Mouse (Mus musculus) myocyte (in vitro differentiated cells): ENCODE measurements around the gene Rrp1.

Experiments
- CEBPB ChIP-seq: IDR thresholded peaks from 2 replicates; pipeline ENCODE4 v1.6.1; 2011; ENCODE audit warnings: mild to moderate bottlenecking, moderate library complexity; ENCODE audit not compliant: poor library complexity, insufficient read depth, severe bottlenecking
- E2F4 ChIP-seq: IDR thresholded peaks from one replicate; pipeline ENCODE4 v1.6.1; 2011; ENCODE audit warnings: mild to moderate bottlenecking, control low read depth, moderate library complexity; ENCODE audit not compliant: insufficient read depth
- MAX ChIP-seq: IDR thresholded peaks from one replicate; pipeline ENCODE4 v1.6.1; 2011; ENCODE audit warnings: low read depth, mild to moderate bottlenecking, control low read depth
- MYOG ChIP-seq, 3 experiments: IDR thresholded peaks; one replicate each; pipeline ENCODE4 v1.6.1; 2011; ENCODE audit warnings: control low read depth in 2 of 3, low read depth in 2 of 3, mild to moderate bottlenecking in 2 of 3; ENCODE audit not compliant: insufficient read length in 2 of 3, control insufficient read depth in 1 of 3, insufficient read depth in 1 of 3
- POLR2A ChIP-seq: IDR thresholded peaks from one replicate; pipeline ENCODE4 v1.6.1; 2011; ENCODE audit warnings: low read depth, mild to moderate bottlenecking, control low read depth, moderate library complexity; ENCODE audit not compliant: insufficient read length
- POLR2AphosphoS2 ChIP-seq: IDR thresholded peaks from one replicate; pipeline ENCODE4 v1.6.1; 2011; ENCODE audit warnings: low read depth, control low read depth; ENCODE audit not compliant: insufficient read length
- REST ChIP-seq: IDR thresholded peaks from one replicate; pipeline ENCODE4 v1.6.1; 2011; ENCODE audit warnings: mild to moderate bottlenecking, control low read depth, moderate library complexity; ENCODE audit not compliant: insufficient read depth, insufficient read length
- TCF12 ChIP-seq: IDR thresholded peaks from one replicate; pipeline ENCODE4 v1.6.1; 2011; ENCODE audit warnings: mild to moderate bottlenecking, control low read depth; ENCODE audit not compliant: poor library complexity, insufficient read depth, severe bottlenecking
- TCF3 ChIP-seq: IDR thresholded peaks from one replicate; pipeline ENCODE4 v1.6.1; 2011; ENCODE audit warnings: low read depth, control low read depth; ENCODE audit not compliant: insufficient read length
- USF1 ChIP-seq: IDR thresholded peaks from one replicate; pipeline ENCODE4 v1.6.1; 2011; ENCODE audit warnings: low read depth, mild to moderate bottlenecking, control low read depth, moderate library complexity

DNA sequence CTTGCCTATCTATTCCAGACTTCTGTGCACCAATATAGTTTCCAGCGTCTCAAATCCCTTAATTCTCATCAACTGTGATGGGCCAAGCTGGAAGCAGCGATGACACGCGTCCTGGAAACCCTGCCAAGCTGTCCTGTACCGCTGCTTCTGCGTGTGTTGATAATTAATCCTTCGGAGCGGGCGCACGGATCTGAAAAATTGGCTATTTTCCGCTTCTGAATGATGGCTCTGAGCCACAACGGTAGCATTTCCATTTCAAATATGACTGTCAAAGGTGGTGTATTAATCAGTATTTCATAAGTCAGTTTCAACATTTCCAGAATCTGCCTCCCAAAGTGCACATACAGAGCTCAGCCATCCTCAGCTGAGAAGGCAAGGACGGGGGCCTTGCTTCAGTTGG is 43.9 kb upstream of the Rrp1 start:
- no peak for TF ChIP-seq POLR2A
- TF ChIP-seq E2F4, result no peak
- TF ChIP-seq CEBPB, result no peak
- no peak for TF ChIP-seq USF1
- no peak for TF ChIP-seq REST
- TF ChIP-seq TCF3, result no peak
- no peak for TF ChIP-seq TCF12
- TF ChIP-seq MAX, result no peak
- no peak for TF ChIP-seq MYOG (IDR thresholded peaks at IDR 0.05; ENCODE audit: control insufficient read depth in 1 of 3, insufficient read depth in 1 of 3, insufficient read length in 2 of 3, low read depth in 2 of 3)
- TF ChIP-seq POLR2AphosphoS2, result no peak
